Mouse (Mus musculus): ENCODE results near the gene Gmfb.
"Not testable (repeated sequence)": the region's sequence is repeated elsewhere in the genome, so short reads cannot be mapped to it uniquely, and the experiment has no call there.

Gmfb gene

GRCm38 (mm10) chr14:46821873-46822716 lies at the start of gene Gmfb:
TSS of gene Gmfb (minus strand) at chr14:46822242.
- DNase-seq (ENCODE audit: low read depth, low spot score) = peak; percentile 82

- DNase-seq (ENCODE audit: low read depth, low spot score) = no peak
Observed at GRCm38 (mm10) chr14:46862922-46863321, 40.9 kb upstream of the Gmfb start.

- DNase-seq (ENCODE audit: low read depth, low spot score) = no peak
Observed at GRCm38 (mm10) chr14:46853677-46854076, 31.6 kb upstream of the Gmfb start.

GRCm38 (mm10) chr14:46849769-46850168 lies 27.7 kb upstream of the Gmfb start:
- no peak for DNase-seq (ENCODE audit: low read depth, low spot score)

GRCm38 (mm10) chr14:46848736-46849135 lies 26.7 kb upstream of the Gmfb start:
- no peak for DNase-seq (ENCODE audit: low read depth, low spot score)

GRCm38 (mm10) chr14:46848063-46848590 lies 26.1 kb upstream of the Gmfb start:
- DNase-seq (ENCODE audit: low read depth, low spot score) = no peak

- DNase-seq (ENCODE audit: low read depth, low spot score) = no peak
Observed at GRCm38 (mm10) chr14:46845706-46846105, 23.7 kb upstream of the Gmfb start.

- DNase-seq (ENCODE audit: low read depth, low spot score) = no peak
Observed at GRCm38 (mm10) chr14:46839326-46839725, 17.3 kb upstream of the Gmfb start.

GRCm38 (mm10) chr14:46832354-46833272 lies 10.6 kb upstream of the Gmfb start:
- peak; percentile 4 for DNase-seq (ENCODE audit: low read depth, low spot score)

GRCm38 (mm10) chr14:46831837-46832333 lies 9.8 kb upstream of the Gmfb start, which contains the start of gene Cgrrf1:
TSS of gene Cgrrf1 (plus strand) at chr14:46832125.
- DNase-seq (ENCODE audit: low read depth, low spot score) = peak; percentile 85

- DNase-seq (ENCODE audit: low read depth, low spot score) = no peak
Observed at GRCm38 (mm10) chr14:46831295-46831694, 9.3 kb upstream of the Gmfb start.

GRCm38 (mm10) chr14:46827430-46827829 lies 5.4 kb upstream of the Gmfb start:
- no peak for DNase-seq (ENCODE audit: low read depth, low spot score)

- no peak for DNase-seq (ENCODE audit: low read depth, low spot score)
Observed at GRCm38 (mm10) chr14:46823996-46824395, 2.0 kb upstream of the Gmfb start.

GRCm38 (mm10) chr14:46821271-46821872 lies 670 bp downstream of the Gmfb start:
- peak; percentile 6 for DNase-seq (ENCODE audit: low read depth, low spot score)

GRCm38 (mm10) chr14:46819961-46820360 lies 2.1 kb downstream of the Gmfb start:
- DNase-seq (ENCODE audit: low read depth, low spot score) = not testable (repeated sequence)

GRCm38 (mm10) chr14:46818743-46819142 lies 3.3 kb downstream of the Gmfb start:
- no peak for DNase-seq (ENCODE audit: low read depth, low spot score)

- DNase-seq (ENCODE audit: low read depth, low spot score) = no peak
Observed at GRCm38 (mm10) chr14:46816916-46817622, 5.0 kb downstream of the Gmfb start.

- DNase-seq (ENCODE audit: low read depth, low spot score) = no peak
Observed at GRCm38 (mm10) chr14:46815640-46816039, 6.4 kb downstream of the Gmfb start.

GRCm38 (mm10) chr14:46807927-46808326 lies 14.1 kb downstream of the Gmfb start:
- no peak for DNase-seq (ENCODE audit: low read depth, low spot score)

- no peak for DNase-seq (ENCODE audit: low read depth, low spot score)
Observed at GRCm38 (mm10) chr14:46806186-46806585, 15.9 kb downstream of the Gmfb start.

- DNase-seq (ENCODE audit: low read depth, low spot score) = no peak
Observed at GRCm38 (mm10) chr14:46803791-46804190, 18.3 kb downstream of the Gmfb start.
